ENCODE assay signal across 8 mouse cellular contexts in the genomic region with DNA sequence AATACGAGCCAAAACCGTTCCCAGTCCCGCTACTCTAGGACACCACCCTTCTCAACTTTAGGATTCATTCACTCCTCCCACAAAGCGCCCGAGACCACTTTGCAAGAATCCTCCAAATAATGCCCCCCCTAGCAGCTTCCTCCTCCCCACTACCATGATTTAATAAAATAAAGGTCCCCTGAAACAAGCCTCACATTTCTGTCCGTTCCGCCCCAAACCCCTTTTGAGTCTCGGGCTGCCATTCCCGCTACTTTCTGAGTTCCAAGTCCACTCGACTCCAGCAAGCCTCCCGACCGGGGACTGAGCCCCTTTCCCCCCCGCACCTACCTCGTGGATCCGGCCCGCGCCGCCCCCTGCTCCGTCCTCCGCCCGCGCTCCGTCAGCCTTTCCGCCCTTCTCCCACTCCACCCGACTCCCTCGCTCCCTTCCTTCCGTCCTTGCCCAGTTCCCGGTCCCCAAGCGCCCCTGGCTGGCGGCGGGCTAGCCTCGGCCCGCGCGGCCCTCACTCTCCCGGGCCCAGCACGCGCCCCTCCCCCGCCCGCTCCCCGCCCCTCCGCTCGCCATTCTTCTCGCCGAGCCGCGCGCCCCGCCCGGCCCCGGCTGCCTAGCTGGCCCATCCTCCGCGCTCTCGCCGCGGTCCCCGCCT. TPM values are rescaled to one million over a fixed set of nuclear protein-coding genes. Genes with fewer than 3 reads are reported as not detected.
DNase-seq lines count a peak whose midpoint lies in the region; ATAC-seq and TF ChIP-seq lines count a peak whose summit lies in the region.

No protein-coding gene starts in this region.

- H3K4me2 ChIP-seq in liver, embryonic 11.5 days: peak overlapping the region; percentile 79
- peak overlapping the region; percentile 88 for H3K4me2 ChIP-seq in midbrain, postnatal 0 days (ENCODE audit: low read depth, low read length, poor library complexity, severe bottlenecking)

- peaks cover 18% of the 10 kb centered on the region for H3K4me1 ChIP-seq in liver, embryonic 11.5 days (replicated peaks; ENCODE audit: control insufficient read depth, insufficient read depth, low read length)
- no peaks in the 10 kb centered on the region; the same call in 1 of the 2 replicates for H3K4me1 ChIP-seq in midbrain, postnatal 0 days (ENCODE audit: insufficient read depth, low read length)

- peak; percentile 39 to 65 for DNase-seq in cerebellum, postnatal 4 days (ENCODE audit: low spot score in 2 of 2)
- no peak for DNase-seq in cerebellum, adult 8-10 months
- DNase-seq in 416B (ENCODE audit: low read depth): peak; percentile 58
- DNase-seq in brain, embryonic 14.5 days (ENCODE audit: low read depth): peak; percentile 64
- DNase-seq in liver, embryonic 11.5 days (ENCODE audit: low spot score): peak; percentile 83
- peak; percentile 26 for DNase-seq in midbrain, postnatal 0 days (ENCODE audit: low spot score)
- no peak for DNase-seq in right cerebral cortex, postnatal 36 days (ENCODE audit: low spot score in 2 of 2)

- H3K9me3 ChIP-seq in liver, embryonic 11.5 days (ENCODE audit: control insufficient read depth, low read length): no peaks in the 10 kb centered on the region
- no peaks in the 10 kb centered on the region for H3K9me3 ChIP-seq in midbrain, postnatal 0 days (ENCODE audit: low read length)

- WGBS in liver, embryonic 11.5 days: under 1% methylated on average over 54 of the region's 57 CpGs
- whole genome bisulfite sequencing in midbrain, postnatal 0 days: 2% methylated on average over 35 of the region's 57 CpGs

- H3K27me3 ChIP-seq in liver, embryonic 11.5 days (replicated peaks; ENCODE audit: control insufficient read depth, insufficient read depth, low read length): no peaks in the 10 kb centered on the region
- no peaks in the 10 kb centered on the region for H3K27me3 ChIP-seq in midbrain, postnatal 0 days (ENCODE audit: insufficient read depth, low read length)

- peak; percentile 62 for ATAC-seq in granulocyte monocyte progenitor cell, adult 5-6 weeks (replicated peaks; ENCODE audit: poor library complexity, severe bottlenecking)
- peak; percentile 82 for ATAC-seq in liver, embryonic 11.5 days (replicated peaks; ENCODE audit: low FRiP score)
- peak; percentile 73 for ATAC-seq in midbrain, postnatal 0 days (ENCODE audit: low FRiP score)

- H3K27ac ChIP-seq in liver, embryonic 11.5 days (ENCODE audit: low read depth, low read length): peak overlapping the region; percentile 92
- peak overlapping the region; percentile 91 for H3K27ac ChIP-seq in midbrain, postnatal 0 days (ENCODE audit: low read depth, low read length)

- H3K36me3 ChIP-seq in liver, embryonic 11.5 days (ENCODE audit: control insufficient read depth, insufficient read depth, low read length): peaks cover 15% of the 10 kb centered on the region; the same call in 1 of the 2 replicates
- peaks cover 5% of the 10 kb centered on the region; the same call in 1 of the 2 replicates for H3K36me3 ChIP-seq in midbrain, postnatal 0 days (ENCODE audit: insufficient read depth, low read length)

- peak overlapping the region; percentile 93 for H3K4me3 ChIP-seq in liver, embryonic 11.5 days (ENCODE audit: low read depth, low read length)
- peak overlapping the region; percentile 96 for H3K4me3 ChIP-seq in midbrain, postnatal 0 days (ENCODE audit: low read depth, low read length)

- no peak for TF ChIP-seq CTCF in brain, embryonic 14.5 days (IDR thresholded peaks at IDR 0.05; ENCODE audit: borderline replicate concordance, extremely low read depth, insufficient read depth, insufficient read length)
- no peak for TF ChIP-seq CTCF in midbrain, postnatal 0 days (IDR thresholded peaks at IDR 0.05)

- peak overlapping the region; percentile 98 for H3K9ac ChIP-seq in liver, embryonic 11.5 days (ENCODE audit: low read depth, low read length)
- peak overlapping the region; percentile 96 for H3K9ac ChIP-seq in midbrain, postnatal 0 days (replicated peaks; ENCODE audit: low read length, poor library complexity, severe bottlenecking)

- TF ChIP-seq POLR2A in brain, embryonic 14.5 days (IDR thresholded peaks at IDR 0.05; ENCODE audit: borderline replicate concordance, extremely low read depth, insufficient read depth, insufficient read length, poor library complexity, severe bottlenecking): no peak

RNA-seq across cellular contexts. Expression of a gene that starts 0.5 kb away (rescaled TPM):
- polyA plus RNA-seq in brain, embryonic 14.5 days (2012; rRNA removed): 32.4 and 40.2 TPM in 2 replicates
- total RNA-seq in granulocyte monocyte progenitor cell, adult 5-6 weeks (2014; fragmentation: Nextera tagmentation): 55.7 and 56.0 TPM in 2 replicates
- 50.3 and 57.8 TPM in 2 replicates for total RNA-seq in granulocyte monocyte progenitor cell, adult 5-6 weeks (2017)
- polyA plus RNA-seq in liver, embryonic 11.5 days (2014; fragmentation: Nextera tagmentation; extraction: Ambion mirVana): 111 and 120 TPM in 2 replicates
- total RNA-seq in midbrain, postnatal 0 days (2014; rRNA removed): 23.5 and 23.7 TPM in 2 replicates
- polyA plus RNA-seq in midbrain, postnatal 0 days (2015; fragmentation: Nextera tagmentation; extraction: Ambion mirVana): 27.4 and 28.0 TPM in 2 replicates

RNA-seq across cellular contexts. Expression of a gene that starts 22.9 kb away (rescaled TPM):
- polyA plus RNA-seq in brain, embryonic 14.5 days (2012; rRNA removed): 8.0 and 9.0 TPM in 2 replicates
- total RNA-seq in granulocyte monocyte progenitor cell, adult 5-6 weeks (2014; fragmentation: Nextera tagmentation): not detected in 2 replicates
- total RNA-seq in granulocyte monocyte progenitor cell, adult 5-6 weeks (2017): 0.17 and 0.77 TPM in 2 replicates
- polyA plus RNA-seq in liver, embryonic 11.5 days (2014; fragmentation: Nextera tagmentation; extraction: Ambion mirVana): 0.07 and 0.09 TPM in 2 replicates
- 16.6 and 20.2 TPM in 2 replicates for total RNA-seq in midbrain, postnatal 0 days (2014; rRNA removed)
- 0.42 and 0.89 TPM in 2 replicates for polyA plus RNA-seq in midbrain, postnatal 0 days (2015; fragmentation: Nextera tagmentation; extraction: Ambion mirVana)

RNA-seq across cellular contexts. Expression of a gene that starts 42.6 kb away (rescaled TPM):
- polyA plus RNA-seq in brain, embryonic 14.5 days (2012; rRNA removed): 4.0 and 5.7 TPM in 2 replicates
- total RNA-seq in granulocyte monocyte progenitor cell, adult 5-6 weeks (2014; fragmentation: Nextera tagmentation): 5.4 and 7.1 TPM in 2 replicates
- 5.9 and 6.2 TPM in 2 replicates for total RNA-seq in granulocyte monocyte progenitor cell, adult 5-6 weeks (2017)
- 4.2 and 4.9 TPM in 2 replicates for polyA plus RNA-seq in liver, embryonic 11.5 days (2014; fragmentation: Nextera tagmentation; extraction: Ambion mirVana)
- 7.1 and 7.9 TPM in 2 replicates for total RNA-seq in midbrain, postnatal 0 days (2014; rRNA removed)
- 3.2 and 3.3 TPM in 2 replicates for polyA plus RNA-seq in midbrain, postnatal 0 days (2015; fragmentation: Nextera tagmentation; extraction: Ambion mirVana)

Comparison
In these comparisons a context has a peak if more than half of its experiments do, and no peak if none do; other contexts are left out.
1. DNase-seq: peak in cerebellum, postnatal 4 days (2 of 2), 416B (single experiment), brain, embryonic 14.5 days (single experiment), liver, embryonic 11.5 days (single experiment) and midbrain, postnatal 0 days (single experiment); none in cerebellum, adult 8-10 months (single experiment) and right cerebral cortex, postnatal 36 days (0 of 2).
2. Peak in every context shown above with its lines, with median percentiles within 50 percentile points of each other: ATAC-seq.